Mouse (Mus musculus) lung, embryonic 16.5 days (tissue): ENCODE measurements around the gene Prim1. TPM values are rescaled to one million over a fixed set of nuclear protein-coding genes. Genes with fewer than 3 reads are reported as not detected.
"Not testable (repeated sequence)": the region's sequence is repeated elsewhere in the genome, so short reads cannot be mapped to it uniquely, and the experiment has no call there.

Experiments
- ATAC-seq: fragments of 200-750 bp; cut with Nextera tagmentation; 2 replicates; pipeline ENCODE4 v1.8.0; 2017; ENCODE audit warnings: low read depth, mild to moderate bottlenecking, moderate library complexity
- H3K27ac ChIP-seq: fragments of 300-500 bp; sonication (generic); 2 replicates; pipeline ENCODE4 v1.5.1; 2014; ENCODE audit warnings: mild to moderate bottlenecking, control low read depth, low read length
- H3K27me3 ChIP-seq: fragments of 300-500 bp; sonication (generic); 2 replicates; pipeline ENCODE4 v1.6.1; 2014; ENCODE audit warnings: low read depth, low read length, mixed read lengths; ENCODE audit not compliant: control insufficient read depth, insufficient read depth
- H3K36me3 ChIP-seq: fragments of 300-500 bp; sonication (generic); 2 replicates; pipeline ENCODE4 v1.6.1; 2014; ENCODE audit warnings: low read length; ENCODE audit not compliant: control insufficient read depth, insufficient read depth
- H3K4me1 ChIP-seq: fragments of 300-500 bp; sonication (generic); replicated peaks from 2 replicates; pipeline ENCODE4 v1.6.1; 2014; ENCODE audit warnings: low read length, mixed read lengths; ENCODE audit not compliant: control insufficient read depth, insufficient read depth
- H3K4me2 ChIP-seq: fragments of 300-500 bp; sonication (generic); 2 replicates; pipeline ENCODE4 v1.6.1; 2014; ENCODE audit warnings: low read depth, low read length, control low read depth
- H3K4me3 ChIP-seq: fragments of 300-500 bp; sonication (generic); 2 replicates; pipeline ENCODE4 v1.5.1; 2014; ENCODE audit warnings: mild to moderate bottlenecking, low read length, control low read depth
- H3K9ac ChIP-seq: fragments of 300-500 bp; sonication (generic); 2 replicates; pipeline ENCODE4 v1.6.1; 2014; ENCODE audit warnings: low read length, control low read depth
- H3K9me3 ChIP-seq: fragments of 300-500 bp; sonication (generic); 2 replicates; pipeline ENCODE4 v1.6.1; 2016; ENCODE audit warnings: low read length; ENCODE audit not compliant: control insufficient read depth
- WGBS: fragments of 180-500 bp; shearing (Covaris S2); extraction: QIAGEN DNeasy Blood & Tissue Kit; methylation state at CpG from one replicate; pipeline ENCODE4 v1.1.7; 2014; 5-methylcytosine and 5-hydroxymethylcytosine counted together
- polyA plus RNA-seq: library from polyadenylated mRNA; unstranded; fragments of >200 nt; fragmentation: Nextera tagmentation; extraction: Ambion mirVana; gene quantifications from 2 replicates; pipeline ENCODE4 v1.2.1, GENCODE M21; 2015

Prim1 gene
- polyA plus RNA-seq, 1 experiment from 2014 or later: 79.0 TPM

DNA sequence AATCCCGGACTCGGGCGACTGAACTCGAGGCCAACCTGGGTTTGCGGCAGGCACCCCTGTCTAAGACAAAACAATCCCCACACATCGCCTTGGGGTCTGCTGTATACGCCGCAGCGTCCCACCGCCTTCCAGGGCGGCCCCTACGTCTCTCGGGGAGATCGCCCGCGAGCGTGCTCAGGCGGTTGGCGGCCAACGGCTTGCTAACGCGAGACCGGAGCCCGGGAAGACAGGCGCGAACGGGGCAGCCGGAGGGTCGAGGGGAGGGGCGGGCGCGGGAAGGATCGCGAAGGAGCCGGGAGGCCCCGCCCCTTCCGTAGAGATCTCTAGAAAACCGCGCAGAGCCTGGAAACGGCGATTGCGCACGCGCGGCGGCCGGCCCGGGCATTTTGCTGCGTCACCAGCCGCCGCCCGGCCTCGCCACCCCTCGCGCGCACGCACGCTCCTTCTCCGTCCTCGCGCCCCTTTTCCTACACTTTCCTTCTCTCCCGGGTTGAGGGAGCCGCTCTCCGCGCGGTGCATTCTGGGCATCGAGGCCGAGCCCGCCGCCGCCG is 43.7 kb downstream of the Prim1 start, which contains the start of gene Ptges3:
Ptges3 (plus strand) TSS at position 354 of the 551 bp plus-strand sequence.
- peak; percentile 95 for ATAC-seq
- under 1% methylated on average over 53 of the region's 72 CpGs for WGBS
- peak within 1 kb of the TSS; percentile 98 for H3K4me3 ChIP-seq

DNA sequence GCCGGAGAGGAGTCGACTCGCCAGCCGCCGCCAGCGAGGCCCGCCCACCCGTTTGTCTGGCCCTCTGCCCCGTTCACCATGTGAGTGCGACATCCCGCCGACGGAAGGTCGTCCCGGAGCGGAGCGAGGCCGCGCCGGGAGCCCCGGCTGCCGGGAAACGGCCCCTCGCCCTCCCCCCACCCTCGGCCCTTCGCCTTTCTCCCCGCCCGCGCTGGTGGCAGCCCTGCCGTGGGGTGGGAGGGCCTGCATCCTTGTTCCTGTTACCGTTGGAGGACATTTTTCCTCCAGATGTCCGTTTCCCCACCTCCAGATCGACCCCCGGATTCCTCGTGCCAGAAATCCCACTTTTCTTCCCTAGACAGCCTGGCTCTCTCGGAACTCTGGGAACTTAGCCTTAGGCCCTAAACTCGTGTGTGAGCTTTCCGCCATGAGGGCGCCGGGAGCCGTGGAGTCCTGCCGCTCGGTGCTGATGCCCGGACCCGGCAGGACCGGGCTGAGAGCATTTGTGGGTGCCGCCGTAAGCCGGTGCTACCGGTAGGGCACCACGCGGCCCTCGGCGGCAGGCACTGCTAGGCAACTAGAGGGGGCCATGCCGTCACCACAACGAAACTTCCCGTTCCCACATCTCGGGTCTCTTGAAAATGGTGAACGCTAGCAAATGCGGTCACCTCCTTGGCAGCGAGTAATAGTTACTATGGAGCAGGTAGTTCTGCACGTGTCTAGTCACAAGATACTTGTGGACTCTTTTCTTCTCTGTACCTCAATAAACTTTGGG is 44.4 kb downstream of the Prim1 start:
- Histone ChIP-seq H3K27ac (peak overlapping the region; percentile 99), H3K9me3 (no peaks in the 10 kb centered on the region), H3K9ac (peak overlapping the region; percentile 89), H3K27me3 (no peaks in the 10 kb centered on the region), H3K4me3 (peak overlapping the region; percentile 98), H3K4me2 (peak overlapping the region; percentile 76), H3K36me3 (peaks cover 8% of the 10 kb centered on the region), H3K4me1 (peaks cover 18% of the 10 kb centered on the region)
- peak; percentile 39 for ATAC-seq
- under 1% methylated on average over 56 of the region's 62 CpGs for WGBS

More for the DNA sequence above, 43.7 kb downstream of the Prim1 start, which contains the start of gene Ptges3:
- Histone ChIP-seq H3K4me1 (peaks cover 18% of the 10 kb centered on the region), H3K9ac (peak within 1 kb of the TSS; percentile 89), H3K27me3 (no peaks in the 10 kb centered on the region), H3K4me2 (peak within 1 kb of the TSS; percentile 87), H3K9me3 (no peaks in the 10 kb centered on the region), H3K27ac (peak within 1 kb of the TSS; percentile 99), H3K36me3 (peaks cover 5% of the 10 kb centered on the region; the same call in 1 of the 2 replicates)

DNA sequence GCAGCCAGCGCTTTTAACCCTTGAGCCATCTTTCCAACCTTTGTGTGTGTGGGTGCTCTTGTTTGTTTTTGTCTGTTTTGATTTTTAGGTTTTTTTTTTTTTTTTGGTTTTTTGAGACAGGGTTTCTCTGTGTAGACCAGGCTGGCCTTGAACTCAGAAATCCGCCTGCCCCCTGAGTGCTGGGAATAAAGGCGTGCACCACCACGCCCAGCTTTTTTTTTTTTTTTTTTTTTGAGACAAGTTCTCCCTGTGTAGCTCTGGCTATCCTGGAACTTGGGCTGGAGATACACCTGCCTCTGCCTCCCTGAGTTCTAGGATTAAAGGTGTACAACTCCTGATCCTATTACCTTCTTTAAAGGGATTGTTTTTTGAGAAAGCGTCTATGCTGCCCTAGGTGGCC is 46.1 kb downstream of the Prim1 start:
- WGBS: 85% methylated on average over 5 of the region's 5 CpGs
- H3K4me2 ChIP-seq: peak overlapping the region; percentile 76
- no peak overlapping the region for H3K27ac ChIP-seq
- no peaks in the 10 kb centered on the region for H3K27me3 ChIP-seq
- peaks cover 8% of the 10 kb centered on the region for H3K36me3 ChIP-seq
- peak overlapping the region; percentile 98 for H3K4me3 ChIP-seq
- no peak for ATAC-seq
- H3K9ac ChIP-seq: peak overlapping the region; percentile 89
- no peaks in the 10 kb centered on the region for H3K9me3 ChIP-seq
- H3K4me1 ChIP-seq: peaks cover 18% of the 10 kb centered on the region

DNA sequence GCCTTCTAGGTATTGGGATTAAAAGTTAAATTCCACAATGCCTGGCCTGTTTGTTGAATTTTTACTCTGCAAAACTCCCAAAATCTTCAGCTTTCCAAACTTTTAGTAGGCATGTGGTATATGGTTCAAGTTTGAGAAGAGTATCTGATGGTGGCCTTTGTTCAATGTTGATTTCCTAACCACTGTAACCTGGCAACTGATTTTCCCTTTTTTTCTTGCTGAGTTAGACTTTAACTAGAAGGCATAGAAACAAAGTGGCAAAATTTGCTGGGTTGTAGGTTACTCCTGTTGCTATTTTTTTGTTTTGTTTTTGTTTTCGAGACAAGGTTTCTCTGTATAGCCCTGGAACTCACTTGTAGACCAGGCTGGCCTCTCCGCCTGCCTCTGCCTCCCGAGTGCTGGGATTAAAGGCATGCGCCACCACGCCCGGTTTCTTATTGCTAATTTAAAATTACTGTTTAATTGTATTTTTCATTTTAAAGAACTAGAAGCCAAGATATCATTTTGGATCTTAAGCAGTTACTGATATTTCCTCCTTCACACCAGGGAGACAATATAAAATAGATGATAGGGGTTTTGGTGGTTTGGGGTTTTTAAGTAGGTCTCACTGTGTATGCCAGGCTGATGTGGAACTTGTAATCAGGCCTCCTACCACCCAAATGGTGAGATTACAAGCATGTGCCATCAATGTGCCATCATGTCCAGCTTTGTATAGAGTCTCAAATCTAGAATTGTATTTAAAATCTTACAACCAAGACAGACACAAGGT is 47.4 kb downstream of the Prim1 start:
- Histone ChIP-seq H3K27ac (no peak overlapping the region), H3K4me3 (no peak overlapping the region), H3K4me1 (peaks cover 18% of the 10 kb centered on the region), H3K36me3 (peaks cover 8% of the 10 kb centered on the region), H3K27me3 (no peaks in the 10 kb centered on the region), H3K4me2 (no peak overlapping the region), H3K9ac (no peak overlapping the region), H3K9me3 (no peaks in the 10 kb centered on the region)
- WGBS: 94% methylated on average over 6 of the region's 6 CpGs
- no peak for ATAC-seq

DNA sequence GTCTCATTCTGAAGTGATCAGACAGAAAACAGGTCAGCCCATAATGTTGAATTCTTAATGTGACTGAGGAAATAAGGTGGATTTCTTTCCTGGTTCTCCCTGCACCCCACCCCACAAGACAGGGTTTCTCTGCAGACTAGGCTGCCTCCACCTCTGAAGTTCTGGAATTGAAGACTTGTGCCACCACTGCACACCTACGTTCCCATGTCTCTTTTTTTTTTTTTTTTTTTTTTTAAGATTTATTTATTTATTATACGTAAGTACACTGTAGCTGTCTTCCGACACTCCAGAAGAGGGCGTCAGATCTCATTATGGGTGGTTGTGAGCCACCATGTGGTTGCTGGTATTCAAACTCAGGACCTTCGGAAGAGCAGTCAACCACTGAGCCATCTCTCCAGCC is 51.1 kb downstream of the Prim1 start:
- H3K36me3 ChIP-seq: peaks cover 29% of the 10 kb centered on the region
- no peak for ATAC-seq

DNA sequence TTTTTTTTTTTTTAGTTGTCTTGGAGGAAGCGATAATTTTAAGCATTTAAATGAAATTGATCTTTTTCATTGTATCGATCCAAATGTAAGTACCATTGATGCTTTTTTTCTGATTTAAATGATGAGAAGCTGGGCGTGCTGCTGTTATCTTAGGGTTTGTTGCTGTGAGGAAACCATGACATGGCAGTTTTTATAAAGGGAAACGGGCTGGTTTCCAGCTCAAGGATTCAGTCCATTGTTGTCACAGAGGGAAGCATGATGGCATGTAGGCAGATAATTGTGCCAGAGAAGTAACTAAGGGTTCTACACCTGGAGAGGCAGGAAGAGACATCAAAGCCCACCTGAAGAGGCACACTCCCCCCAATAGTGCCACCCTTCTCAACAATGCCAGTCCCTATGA is 54.2 kb downstream of the Prim1 start:
- Histone ChIP-seq H3K36me3 (peaks cover 44% of the 10 kb centered on the region), H3K4me1 (no peaks in the 10 kb centered on the region)
- WGBS: 88% methylated on average over 4 of the region's 4 CpGs

More for the DNA sequence above, 51.1 kb downstream of the Prim1 start:
- peaks cover 6% of the 10 kb centered on the region for H3K4me1 ChIP-seq
- H3K4me2 ChIP-seq: no peak overlapping the region
- no peaks in the 10 kb centered on the region for H3K27me3 ChIP-seq
- no peak overlapping the region for H3K9ac ChIP-seq
- no peak overlapping the region for H3K27ac ChIP-seq
- H3K9me3 ChIP-seq: no peaks in the 10 kb centered on the region
- WGBS: 77% methylated on average over 5 of the region's 5 CpGs
- H3K4me3 ChIP-seq: no peak overlapping the region

DNA sequence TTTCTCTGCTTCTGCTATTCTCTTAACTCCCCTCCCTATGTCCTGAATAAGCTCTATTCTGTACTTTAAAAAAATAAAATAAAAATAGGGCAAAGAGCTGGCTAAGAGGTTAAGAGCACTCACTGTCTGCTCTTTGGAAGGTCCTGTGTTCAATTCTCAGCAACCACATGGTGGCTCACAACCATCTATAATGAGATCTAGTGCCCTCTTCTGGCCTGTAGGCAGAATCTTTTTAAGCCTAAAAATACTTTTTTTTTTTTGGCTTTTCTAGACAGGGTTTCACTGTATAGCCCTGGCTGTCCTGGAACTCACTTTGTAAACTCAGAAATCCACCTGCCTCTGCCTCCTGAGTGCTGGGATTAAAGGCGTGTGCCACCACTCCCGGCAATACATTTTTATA is 55.5 kb downstream of the Prim1 start:
- ATAC-seq, H3K27me3 ChIP-seq, H3K4me3 ChIP-seq, H3K4me1 ChIP-seq, H3K27ac ChIP-seq, H3K9me3 ChIP-seq, H3K4me2 ChIP-seq, H3K9ac ChIP-seq: not testable (repeated sequence)
- WGBS: 92% methylated on average over 2 of the region's 2 CpGs
- H3K36me3 ChIP-seq: peaks cover 48% of the 10 kb centered on the region

More for the DNA sequence above, 54.2 kb downstream of the Prim1 start:
- no peak for ATAC-seq
- no peak overlapping the region for H3K27ac ChIP-seq
- H3K9ac ChIP-seq: no peak overlapping the region
- H3K4me3 ChIP-seq: no peak overlapping the region
- H3K4me2 ChIP-seq: no peak overlapping the region
- H3K9me3 ChIP-seq: no peaks in the 10 kb centered on the region
- no peaks in the 10 kb centered on the region for H3K27me3 ChIP-seq

DNA sequence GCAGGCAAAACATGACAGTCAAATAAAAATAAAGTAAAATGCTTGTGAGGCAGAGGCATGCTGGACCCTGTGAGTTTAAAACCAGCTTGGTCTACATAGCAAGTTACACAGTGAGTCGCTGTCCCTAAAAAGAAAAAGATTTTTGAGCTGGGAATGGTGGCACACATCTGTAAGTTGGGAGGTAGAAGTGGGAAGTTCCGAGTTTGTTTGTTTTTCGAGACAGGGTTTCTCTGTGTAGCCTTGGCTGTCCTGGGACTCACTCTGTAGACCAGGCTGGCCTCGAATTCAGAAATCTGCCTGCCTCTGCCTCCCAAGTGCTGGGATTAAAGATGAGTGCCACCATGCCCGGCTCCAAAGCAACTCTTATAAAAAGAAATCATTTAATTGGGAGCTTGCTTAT is 63.3 kb downstream of the Prim1 start:
- not testable (repeated sequence) for H3K4me1 ChIP-seq, ATAC-seq

More for the DNA sequence above, 63.3 kb downstream of the Prim1 start:
- WGBS: 77% methylated on average over 5 of the region's 5 CpGs
- H3K9ac ChIP-seq, H3K27me3 ChIP-seq, H3K4me3 ChIP-seq, H3K4me2 ChIP-seq, H3K9me3 ChIP-seq, H3K27ac ChIP-seq: not testable (repeated sequence)
- H3K36me3 ChIP-seq: peaks cover 19% of the 10 kb centered on the region
